Mouse (Mus musculus) heart, embryonic 14.5 days (tissue): ENCODE measurements around the gene Ints13. TPM values are rescaled to one million over a fixed set of nuclear protein-coding genes. Genes with fewer than 3 reads are reported as not detected.

Experiments
- ATAC-seq: fragments of 200-750 bp; cut with Nextera tagmentation; 2 replicates; pipeline ENCODE4 v1.8.0; 2017; ENCODE audit warnings: low read depth, moderate TSS enrichment; ENCODE audit not compliant: insufficient number of reproducible peaks, insufficient read depth, low FRiP score
- H3K27ac ChIP-seq, 2 experiments: fragments of 200-500 bp in 1 of 2; fragments of 300-500 bp in 1 of 2; sonication (generic) in 1 of 2; replicated peaks in 1 of 2; 2 replicates each; pipeline ENCODE4 v1.5.1; 2012 to 2014; ENCODE audit warnings: low read depth in 2 of 2, low read length in 2 of 2, control low read depth in 1 of 2, mild to moderate bottlenecking in 1 of 2, mixed read lengths in 1 of 2; ENCODE audit not compliant: control insufficient read depth in 1 of 2, insufficient read depth in 1 of 2
- H3K27me3 ChIP-seq: fragments of 300-500 bp; sonication (generic); 2 replicates; pipeline ENCODE4 v1.6.1; 2014; ENCODE audit warnings: mild to moderate bottlenecking, low read length, control low read depth; ENCODE audit not compliant: control insufficient read depth, insufficient read depth
- H3K36me3 ChIP-seq: fragments of 300-500 bp; sonication (generic); 2 replicates; pipeline ENCODE4 v1.6.1; 2014; ENCODE audit warnings: mild to moderate bottlenecking, control low read depth, low read length, mixed read lengths; ENCODE audit not compliant: control insufficient read depth, insufficient read depth
- H3K4me1 ChIP-seq, 2 experiments: fragments of 200-500 bp in 1 of 2; fragments of 300-500 bp in 1 of 2; sonication (generic) in 1 of 2; 2 replicates each; pipeline ENCODE4 v1.6.1; 2012 to 2014; ENCODE audit warnings: low read length in 2 of 2, control low read depth in 1 of 2, mixed read lengths in 1 of 2; ENCODE audit not compliant: control insufficient read depth in 2 of 2, insufficient read depth in 2 of 2
- H3K4me2 ChIP-seq: fragments of 300-500 bp; sonication (generic); 2 replicates; pipeline ENCODE4 v1.6.1; 2014; ENCODE audit warnings: mild to moderate bottlenecking, low read length
- H3K4me3 ChIP-seq, 2 experiments: fragments of 200-500 bp in 1 of 2; fragments of 300-500 bp in 1 of 2; sonication (generic) in 1 of 2; 2 replicates each; pipeline ENCODE4 v1.5.1; 2012 to 2014; ENCODE audit warnings: low read length in 2 of 2, mild to moderate bottlenecking in 2 of 2, control low read depth in 1 of 2, low read depth in 1 of 2, moderate library complexity in 1 of 2; ENCODE audit not compliant: control insufficient read depth in 1 of 2, insufficient read depth in 1 of 2
- H3K9ac ChIP-seq: fragments of 300-500 bp; sonication (generic); 2 replicates; pipeline ENCODE4 v1.6.1; 2014; ENCODE audit warnings: mild to moderate bottlenecking, low read length
- H3K9me3 ChIP-seq: fragments of 300-500 bp; sonication (generic); 2 replicates; pipeline ENCODE4 v1.6.1; 2016; ENCODE audit warnings: low read length, control low read depth; ENCODE audit not compliant: control insufficient read depth
- WGBS: fragments of 180-500 bp; shearing (Covaris S2); extraction: QIAGEN DNeasy Blood & Tissue Kit; methylation state at CpG from one replicate; pipeline ENCODE4 v1.1.7; 2014; 5-methylcytosine and 5-hydroxymethylcytosine counted together
- polyA plus RNA-seq: library from polyadenylated mRNA; unstranded; fragments of >200 nt; fragmentation: Nextera tagmentation; extraction: Ambion mirVana; gene quantifications from 2 replicates; pipeline ENCODE4 v1.2.1, GENCODE M21; 2014

Gene Ints13
- polyA plus RNA-seq, 1 experiment from 2014 or later, result 41.3 TPM

DNA sequence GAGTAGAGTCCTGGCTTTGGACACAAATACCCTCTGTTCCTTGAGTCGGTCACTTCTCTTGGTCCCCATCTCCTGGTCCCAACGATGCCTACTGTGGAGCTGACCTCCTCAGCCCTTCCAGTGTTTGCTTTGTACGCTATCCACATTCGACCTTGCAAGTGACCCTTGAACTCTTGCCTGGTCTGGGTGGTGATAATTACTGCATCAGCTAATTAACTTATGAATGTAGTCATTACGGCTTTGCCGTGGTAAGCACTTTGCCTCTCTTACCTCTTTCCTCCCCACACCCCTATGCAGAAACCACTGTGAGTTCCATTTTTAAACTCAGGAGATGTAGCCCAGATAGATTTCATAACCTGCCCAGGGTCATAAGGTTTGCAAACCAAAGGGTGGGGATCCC, 77.4 kb downstream of the Ints13 start:
- ATAC-seq, result no peak
- Histone ChIP-seq H3K4me2 (peak overlapping the region; percentile 91), H3K9ac (peak overlapping the region; percentile 88), H3K4me3 (peak overlapping the region; percentile 20 to 77), H3K9me3 (no peaks in the 10 kb centered on the region), H3K36me3 (no peaks in the 10 kb centered on the region), H3K27ac (peak overlapping the region in 1 of 2 experiments; percentile 94; a peak in 1 of 4 replicates), H3K4me1 (peaks cover 19 to 26% of the 10 kb centered on the region in 2 experiments), H3K27me3 (no peaks in the 10 kb centered on the region)
- WGBS, result 64% methylated on average over 6 of the region's 6 CpGs

Other genes starting within 250 kb of the Ints13 start
- gene Itpr2, start 75.6 kb downstream of the Ints13 start, polyA plus RNA-seq, result 43.4 and 46.1 TPM in 2 replicates
- 89.0 and 95.3 TPM in 2 replicates for gene Fgfr1op2, start 632 bp downstream of the Ints13 start, polyA plus RNA-seq
- gene Med21, start 64.7 kb upstream of the Ints13 start, polyA plus RNA-seq, result 153 and 156 TPM in 2 replicates
- 43.2 and 44.7 TPM in 2 replicates for gene Tm7sf3, start 65.0 kb upstream of the Ints13 start, polyA plus RNA-seq
- gene Stk38l, start 147.2 kb upstream of the Ints13 start, polyA plus RNA-seq, result 43.1 and 43.2 TPM in 2 replicates
- 2.1 and 3.7 TPM in 2 replicates for gene Arntl2, start 218.2 kb upstream of the Ints13 start, polyA plus RNA-seq